Mouse (Mus musculus) myocyte (in vitro differentiated cells): ENCODE results near the gene Fcho1.

Experiments
- E2F4 ChIP-seq: IDR thresholded peaks from one replicate; pipeline ENCODE4 v1.6.1; 2011; ENCODE audit warnings: mild to moderate bottlenecking, control low read depth, moderate library complexity; ENCODE audit not compliant: insufficient read depth
- MAX ChIP-seq: IDR thresholded peaks from one replicate; pipeline ENCODE4 v1.6.1; 2011; ENCODE audit warnings: low read depth, mild to moderate bottlenecking, control low read depth
- MYOD1 ChIP-seq, 3 experiments: IDR thresholded peaks; one replicate each; pipeline ENCODE4 v1.6.1; 2011; ENCODE audit warnings: control low read depth in 2 of 3, low read depth in 2 of 3, mild to moderate bottlenecking in 2 of 3, moderate library complexity in 1 of 3; ENCODE audit not compliant: insufficient read length in 2 of 3, control insufficient read depth in 1 of 3
- MYOG ChIP-seq, 3 experiments: IDR thresholded peaks; one replicate each; pipeline ENCODE4 v1.6.1; 2011; ENCODE audit warnings: control low read depth in 2 of 3, low read depth in 2 of 3, mild to moderate bottlenecking in 2 of 3; ENCODE audit not compliant: insufficient read length in 2 of 3, control insufficient read depth in 1 of 3, insufficient read depth in 1 of 3
- POLR2A ChIP-seq: IDR thresholded peaks from one replicate; pipeline ENCODE4 v1.6.1; 2011; ENCODE audit warnings: low read depth, mild to moderate bottlenecking, control low read depth, moderate library complexity; ENCODE audit not compliant: insufficient read length
- POLR2AphosphoS2 ChIP-seq: IDR thresholded peaks from one replicate; pipeline ENCODE4 v1.6.1; 2011; ENCODE audit warnings: low read depth, control low read depth; ENCODE audit not compliant: insufficient read length
- TCF12 ChIP-seq: IDR thresholded peaks from one replicate; pipeline ENCODE4 v1.6.1; 2011; ENCODE audit warnings: mild to moderate bottlenecking, control low read depth; ENCODE audit not compliant: poor library complexity, insufficient read depth, severe bottlenecking
- USF1 ChIP-seq: IDR thresholded peaks from one replicate; pipeline ENCODE4 v1.6.1; 2011; ENCODE audit warnings: low read depth, mild to moderate bottlenecking, control low read depth, moderate library complexity

GRCm38 (mm10) chr8:71686143-71686734 is 39.3 kb downstream of the Fcho1 start:
- TF ChIP-seq TCF12 (no peak), USF1 (no peak), E2F4 (no peak), POLR2A (no peak), POLR2AphosphoS2 (no peak), MAX (no peak), MYOD1 (IDR thresholded peaks at IDR 0.05; ENCODE audit: control insufficient read depth in 1 of 3, insufficient read length in 2 of 3, low read depth in 2 of 3) (no peak), MYOG (IDR thresholded peaks at IDR 0.05; ENCODE audit: control insufficient read depth in 1 of 3, insufficient read depth in 1 of 3, insufficient read length in 2 of 3, low read depth in 2 of 3) (no peak)
